Mouse (Mus musculus): ENCODE data around the gene Mrtfa. TPM values are rescaled to one million over a fixed set of nuclear protein-coding genes. Genes with fewer than 3 reads are reported as not detected.

Mrtfa gene
- polyA plus RNA-seq, 1 experiment: 2.7 TPM

DNA sequence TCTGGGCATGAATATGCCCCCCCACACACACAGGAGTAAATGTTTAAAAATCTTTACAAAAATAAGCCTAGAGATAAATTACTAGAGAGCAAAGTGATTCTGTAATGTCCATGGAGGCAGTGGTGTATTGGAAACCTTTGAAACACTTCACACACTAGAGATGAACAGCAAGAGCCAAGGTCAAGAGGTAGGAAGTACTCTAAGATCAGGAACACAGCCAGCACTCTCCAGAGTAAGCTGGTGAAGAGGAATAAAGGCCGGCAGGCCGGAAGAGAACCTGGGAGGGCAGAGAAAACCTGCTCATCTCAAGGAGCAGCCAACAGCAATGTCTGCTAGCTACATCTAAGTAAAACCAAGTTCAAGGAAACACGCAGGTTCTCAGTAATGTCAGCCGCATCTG, 125.9 kb downstream of the Mrtfa start:
- H3K4me1 ChIP-seq (ENCODE audit: control insufficient read depth, insufficient read depth, insufficient read length, low read length): no peaks in the 10 kb centered on the region
- H3K4me3 ChIP-seq (ENCODE audit: insufficient read depth, low read depth, low read length): no peak overlapping the region
- no peak overlapping the region for H3K27ac ChIP-seq (replicated peaks; ENCODE audit: low read depth, low read length)

DNA sequence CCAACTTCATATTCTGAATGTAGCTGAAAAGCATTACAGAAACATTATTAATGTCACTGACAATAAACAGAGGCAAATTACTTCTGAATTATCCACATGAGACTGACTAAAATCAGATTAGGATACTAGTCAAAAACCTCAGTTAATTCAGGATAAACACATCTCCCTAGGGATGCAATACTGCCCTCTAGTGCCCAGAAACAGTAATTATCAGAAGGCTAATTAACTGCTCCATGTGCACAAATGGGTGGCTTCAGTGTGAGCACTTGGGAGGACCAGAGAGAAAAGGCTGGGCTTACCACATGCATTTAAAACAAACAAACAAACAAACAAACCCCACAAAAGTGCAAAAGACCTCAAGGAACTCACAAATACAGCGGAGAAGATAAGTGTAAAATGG, 126.4 kb downstream of the Mrtfa start:
- H3K4me1 ChIP-seq (ENCODE audit: control insufficient read depth, insufficient read depth, insufficient read length, low read length): no peaks in the 10 kb centered on the region
- no peak overlapping the region for H3K4me3 ChIP-seq (ENCODE audit: insufficient read depth, low read depth, low read length)
- H3K27ac ChIP-seq (replicated peaks; ENCODE audit: low read depth, low read length): no peak overlapping the region

DNA sequence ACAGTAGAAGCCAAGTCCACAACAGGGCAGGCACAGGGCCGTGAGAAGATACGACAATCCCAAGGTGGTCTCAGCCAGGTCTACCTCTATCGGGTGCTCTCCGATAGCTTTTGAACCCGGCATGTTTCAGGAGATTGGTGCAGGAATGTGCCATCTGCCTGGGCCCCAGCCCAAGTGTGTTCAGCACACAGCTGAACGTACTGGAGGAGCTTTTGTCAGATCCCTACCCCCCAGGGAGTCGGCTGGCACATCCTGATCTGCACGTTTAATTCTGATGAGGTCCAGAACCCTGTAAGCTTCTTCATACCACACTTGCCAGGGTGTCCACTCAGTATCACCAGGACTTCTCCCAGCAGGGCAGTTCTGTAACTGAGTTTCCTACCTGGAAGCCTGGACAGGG, 127.9 kb downstream of the Mrtfa start:
- Histone ChIP-seq H3K4me1 (ENCODE audit: control insufficient read depth, insufficient read depth, insufficient read length, low read length) (no peaks in the 10 kb centered on the region), H3K4me3 (ENCODE audit: insufficient read depth, low read depth, low read length) (no peak overlapping the region), H3K27ac (replicated peaks; ENCODE audit: low read depth, low read length) (no peak overlapping the region)

DNA sequence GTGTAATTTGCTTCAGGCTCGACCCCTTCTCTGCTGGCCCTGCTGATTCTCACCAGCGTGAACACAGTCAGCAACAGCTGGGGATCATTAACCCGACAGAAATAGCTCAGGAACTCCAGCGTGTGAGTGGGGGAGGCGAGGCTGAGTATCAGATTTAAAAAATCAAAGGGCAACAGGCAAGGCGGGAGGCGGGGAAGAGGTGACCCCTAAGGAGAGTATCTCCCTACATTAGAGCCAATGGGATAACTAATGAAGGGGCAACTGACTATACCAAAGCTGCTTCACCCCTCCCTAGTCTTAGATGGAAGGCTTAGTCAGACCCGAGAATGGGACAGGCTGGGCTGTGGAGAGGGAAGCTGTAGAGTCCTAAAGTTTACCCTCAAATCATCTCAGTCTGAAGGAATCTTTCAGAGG, 128.4 kb downstream of the Mrtfa start:
- Histone ChIP-seq H3K27ac (replicated peaks; ENCODE audit: low read depth, low read length) (no peak overlapping the region), H3K4me3 (ENCODE audit: insufficient read depth, low read depth, low read length) (no peak overlapping the region)

DNA sequence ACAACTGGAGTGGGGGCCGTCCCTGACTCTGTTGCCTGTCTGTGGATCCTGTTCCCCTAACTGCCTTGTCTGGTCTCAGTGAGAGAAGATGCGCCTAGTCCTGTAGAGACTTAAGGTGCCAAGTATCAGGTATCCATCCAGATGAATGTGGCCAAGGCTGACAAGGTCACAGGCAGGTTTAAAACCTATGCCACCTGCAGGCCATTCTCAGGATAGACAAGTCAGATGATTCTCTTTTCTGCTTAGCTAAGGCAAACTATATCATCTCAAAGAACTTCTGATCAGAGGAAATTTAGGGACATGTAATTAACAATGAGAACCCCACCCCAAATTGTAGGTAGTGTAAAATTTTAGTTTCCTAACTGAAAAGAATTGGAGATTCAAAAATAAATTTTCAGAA, 129.6 kb downstream of the Mrtfa start:
- no peaks in the 10 kb centered on the region for H3K4me1 ChIP-seq (ENCODE audit: control insufficient read depth, insufficient read depth, insufficient read length, low read length)
- no peak overlapping the region for H3K4me3 ChIP-seq (ENCODE audit: insufficient read depth, low read depth, low read length)
- no peak overlapping the region for H3K27ac ChIP-seq (replicated peaks; ENCODE audit: low read depth, low read length)

More for the DNA sequence above, 128.4 kb downstream of the Mrtfa start:
- H3K4me1 ChIP-seq (ENCODE audit: control insufficient read depth, insufficient read depth, insufficient read length, low read length): no peaks in the 10 kb centered on the region

DNA sequence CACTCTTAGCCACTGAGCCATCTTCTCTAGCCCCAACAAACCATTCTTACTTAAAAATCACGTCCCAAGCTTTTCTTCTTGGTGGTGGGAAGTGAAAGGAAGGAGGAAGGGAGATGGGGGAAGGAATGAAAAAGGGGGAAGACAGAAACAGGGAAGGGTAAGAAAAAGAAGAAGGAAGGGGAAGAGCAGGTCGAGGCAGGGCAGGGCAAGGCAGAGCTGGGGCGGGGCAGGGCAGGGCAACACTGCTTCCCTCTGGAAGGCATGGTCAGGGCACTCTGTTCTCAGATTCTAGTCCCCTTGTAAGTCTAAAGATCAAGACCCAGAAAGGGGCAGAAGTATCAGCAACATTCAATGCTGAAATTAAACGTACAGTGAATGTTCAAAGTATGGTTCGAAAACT, 132.8 kb downstream of the Mrtfa start:
- no peak overlapping the region for H3K27ac ChIP-seq (replicated peaks; ENCODE audit: low read depth, low read length)
- no peaks in the 10 kb centered on the region; the same call in 1 of the 2 replicates for H3K4me1 ChIP-seq (ENCODE audit: control insufficient read depth, insufficient read depth, insufficient read length, low read length)
- H3K4me3 ChIP-seq (ENCODE audit: insufficient read depth, low read depth, low read length): no peak overlapping the region

DNA sequence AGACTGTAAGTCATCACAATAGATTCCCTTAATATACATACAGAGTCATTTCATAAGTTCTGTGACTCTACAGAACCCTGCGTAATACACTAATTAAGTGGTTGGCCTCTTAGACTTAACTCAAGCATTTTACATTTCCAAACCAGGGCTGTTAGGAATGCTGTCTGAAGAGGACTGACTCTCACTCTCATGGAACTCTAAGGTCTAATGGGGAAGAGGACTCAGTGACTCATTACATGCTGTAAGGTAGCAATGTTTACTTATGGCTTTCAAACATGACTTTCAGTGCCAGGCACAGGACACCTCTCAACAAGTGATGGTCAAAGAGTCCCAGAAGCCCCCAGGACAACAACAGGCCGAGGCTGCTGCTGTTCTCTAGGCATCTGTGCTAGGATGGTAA, 135.1 kb downstream of the Mrtfa start:
- Histone ChIP-seq H3K4me1 (ENCODE audit: control insufficient read depth, insufficient read depth, insufficient read length, low read length) (no peaks in the 10 kb centered on the region; the same call in none of the 2 replicates), H3K27ac (replicated peaks; ENCODE audit: low read depth, low read length) (no peak overlapping the region), H3K4me3 (ENCODE audit: insufficient read depth, low read depth, low read length) (no peak overlapping the region)

DNA sequence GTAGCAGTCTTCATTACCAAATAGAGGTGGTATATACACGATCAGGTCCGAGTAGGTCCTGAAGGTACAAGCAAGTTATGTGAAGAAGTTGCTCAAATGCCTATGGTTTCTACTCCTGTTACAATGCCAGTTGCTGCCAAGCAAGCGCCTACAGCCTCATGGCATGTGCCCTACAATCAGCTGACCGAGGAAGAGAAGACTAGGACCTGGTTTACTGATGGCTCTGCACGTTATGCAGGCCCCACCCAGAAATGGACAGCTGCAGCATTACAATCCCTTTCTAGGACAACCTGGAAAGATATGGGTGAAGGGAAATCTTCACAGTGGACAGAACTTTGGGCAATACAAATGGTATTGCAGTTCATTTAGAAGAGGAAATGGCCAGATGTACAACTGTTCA, 138.1 kb downstream of the Mrtfa start:
- H3K27ac ChIP-seq (replicated peaks; ENCODE audit: low read depth, low read length): no peak overlapping the region
- H3K4me1 ChIP-seq (ENCODE audit: control insufficient read depth, insufficient read depth, insufficient read length, low read length): peaks cover 3% of the 10 kb centered on the region
- H3K4me3 ChIP-seq (ENCODE audit: insufficient read depth, low read depth, low read length): no peak overlapping the region

DNA sequence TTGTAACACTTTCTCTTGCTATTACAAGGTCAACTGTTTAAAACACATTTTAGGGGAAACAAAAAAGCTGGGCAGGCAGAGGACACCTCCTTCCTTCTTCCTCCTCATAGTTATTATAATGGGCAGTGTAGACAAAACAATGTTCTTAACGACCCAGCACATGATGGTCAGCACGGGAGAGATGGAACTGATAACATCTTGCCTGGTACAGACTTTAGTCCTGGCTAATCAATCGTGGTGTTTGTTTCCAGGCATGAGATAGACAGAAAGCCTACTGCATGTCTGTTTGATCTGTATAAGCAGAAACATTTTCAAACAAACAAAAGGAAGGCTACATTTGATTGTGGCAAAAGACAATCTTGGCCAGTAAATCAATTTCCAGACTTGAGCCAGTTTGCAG, 140.1 kb downstream of the Mrtfa start:
- no peak overlapping the region for H3K4me3 ChIP-seq (ENCODE audit: insufficient read depth, low read depth, low read length)
- no peak overlapping the region for H3K27ac ChIP-seq (replicated peaks; ENCODE audit: low read depth, low read length)
- H3K4me1 ChIP-seq (ENCODE audit: control insufficient read depth, insufficient read depth, insufficient read length, low read length): peaks cover 3% of the 10 kb centered on the region

DNA sequence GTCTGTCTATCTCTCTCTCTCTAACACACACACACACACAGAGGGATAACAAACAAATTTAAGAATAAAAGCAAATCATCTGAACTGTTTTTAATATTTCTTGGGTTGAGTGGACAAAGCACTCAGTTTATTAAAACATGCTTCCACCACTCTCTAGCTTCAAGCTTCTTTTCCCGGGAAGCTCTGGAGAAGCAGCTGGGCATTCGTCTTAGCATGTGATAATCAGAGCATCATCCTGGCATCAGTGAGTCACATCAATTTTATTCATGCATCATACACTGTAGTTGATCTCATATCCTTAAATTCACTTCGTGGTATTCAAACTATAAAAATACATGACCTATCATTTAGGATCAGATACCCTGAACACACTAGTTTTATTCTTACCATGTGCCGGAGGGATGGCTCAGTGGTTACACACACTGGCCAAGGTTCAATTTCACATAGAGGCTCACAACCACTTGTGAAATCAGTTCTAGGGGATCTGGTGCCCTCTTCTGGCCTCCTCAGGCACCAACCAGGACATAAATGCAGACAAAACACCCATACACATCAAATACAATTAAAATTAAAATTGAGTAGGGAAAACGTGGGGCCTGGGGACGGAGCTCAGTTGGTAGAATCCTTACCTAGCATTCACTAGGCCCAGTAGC, 141.0 kb downstream of the Mrtfa start:
- no peak overlapping the region for H3K27ac ChIP-seq (replicated peaks; ENCODE audit: low read depth, low read length)
- peaks cover 3% of the 10 kb centered on the region for H3K4me1 ChIP-seq (ENCODE audit: control insufficient read depth, insufficient read depth, insufficient read length, low read length)
- H3K4me3 ChIP-seq (ENCODE audit: insufficient read depth, low read depth, low read length): no peak overlapping the region

DNA sequence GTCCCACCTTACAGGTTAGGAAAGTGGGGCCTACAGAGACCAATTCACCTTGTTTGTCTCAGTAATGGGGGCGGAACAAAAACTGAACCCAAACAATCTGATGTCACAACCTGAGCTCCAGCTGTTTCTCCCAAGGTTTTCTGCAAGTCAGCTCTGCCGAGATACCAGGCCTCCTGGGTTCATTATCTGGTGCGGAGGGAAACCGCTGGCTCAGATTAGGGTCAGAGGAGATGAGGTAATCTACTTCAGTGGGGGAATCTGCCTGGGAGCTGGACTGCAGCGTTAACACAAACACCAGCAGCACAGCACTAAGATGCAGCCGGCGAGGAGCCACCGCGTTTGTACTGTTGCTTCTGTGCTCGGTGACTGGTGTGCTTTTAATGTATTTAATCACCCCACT, 143.1 kb downstream of the Mrtfa start:
- Histone ChIP-seq H3K4me3 (ENCODE audit: insufficient read depth, low read depth, low read length) (no peak overlapping the region), H3K4me1 (ENCODE audit: control insufficient read depth, insufficient read depth, insufficient read length, low read length) (peaks cover 3% of the 10 kb centered on the region), H3K27ac (replicated peaks; ENCODE audit: low read depth, low read length) (no peak overlapping the region)

DNA sequence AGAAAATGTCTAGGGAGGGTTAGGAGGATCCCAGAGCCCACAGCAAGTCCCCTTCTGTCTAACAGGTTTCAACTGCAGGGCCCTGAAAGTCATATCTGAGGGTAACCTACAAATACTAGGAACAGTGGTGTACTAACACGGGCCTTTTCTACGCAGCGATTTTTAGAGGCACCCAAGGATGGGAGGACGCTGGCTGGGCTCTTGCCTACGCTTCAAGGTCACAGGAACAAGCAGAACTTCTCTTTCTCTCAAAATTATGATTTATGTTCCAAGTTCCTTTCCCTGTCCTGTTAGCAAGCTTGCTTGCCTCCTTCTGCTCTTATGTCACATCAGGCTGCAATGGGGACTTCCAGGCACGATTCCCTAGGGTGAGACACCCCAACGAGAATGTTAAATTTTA, 144.5 kb downstream of the Mrtfa start:
- no peak overlapping the region for H3K4me3 ChIP-seq (ENCODE audit: insufficient read depth, low read depth, low read length)
- peaks cover 3% of the 10 kb centered on the region; the same call in 1 of the 2 replicates for H3K4me1 ChIP-seq (ENCODE audit: control insufficient read depth, insufficient read depth, insufficient read length, low read length)
- peak overlapping the region; percentile 26; the same call in 1 of the 2 replicates for H3K27ac ChIP-seq (replicated peaks; ENCODE audit: low read depth, low read length)

DNA sequence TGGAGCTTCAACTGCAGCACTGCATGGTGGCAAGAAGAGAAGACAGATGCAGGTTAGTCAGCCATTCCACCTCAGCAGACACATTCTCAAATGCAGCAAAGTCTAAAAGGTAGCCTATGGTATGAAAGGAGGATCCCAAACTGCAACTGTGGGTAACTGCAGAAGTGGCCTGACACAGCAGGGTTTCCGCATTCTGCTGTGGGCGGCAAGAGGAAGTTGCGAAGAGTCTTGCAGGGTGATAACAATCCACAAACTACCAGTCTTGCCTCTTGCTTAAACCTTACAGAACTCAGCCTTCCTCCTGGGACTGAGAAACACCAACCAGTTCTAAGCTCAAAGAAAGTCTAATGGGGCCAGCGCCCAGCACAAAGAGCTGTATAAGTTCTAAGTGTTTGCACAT, 145.2 kb downstream of the Mrtfa start:
- Histone ChIP-seq H3K4me3 (ENCODE audit: insufficient read depth, low read depth, low read length) (peak overlapping the region; percentile 40), H3K4me1 (ENCODE audit: control insufficient read depth, insufficient read depth, insufficient read length, low read length) (peaks cover 3% of the 10 kb centered on the region; the same call in 1 of the 2 replicates), H3K27ac (replicated peaks; ENCODE audit: low read depth, low read length) (peak overlapping the region; percentile 67)

DNA sequence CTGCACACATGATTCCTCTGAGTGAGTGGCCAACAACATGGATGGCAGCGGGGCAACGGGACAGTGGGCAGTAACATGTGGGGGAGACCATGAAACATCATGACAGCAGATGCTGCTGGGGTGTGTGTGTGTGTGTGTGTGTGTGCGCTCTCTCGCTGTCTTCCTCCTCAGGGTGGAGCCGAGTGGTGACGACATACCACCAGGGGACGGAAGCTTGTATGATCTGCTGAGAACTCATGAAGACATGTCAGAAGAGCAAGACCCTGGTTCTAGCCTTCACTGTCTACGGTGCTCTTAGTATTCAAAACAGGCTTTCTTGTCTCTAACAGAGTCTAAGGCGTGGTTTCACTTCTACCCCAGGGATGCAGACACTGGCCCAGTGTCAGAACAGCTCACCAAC, 146.1 kb downstream of the Mrtfa start:
- H3K4me3 ChIP-seq (ENCODE audit: insufficient read depth, low read depth, low read length): peak overlapping the region; percentile 40
- H3K4me1 ChIP-seq (ENCODE audit: control insufficient read depth, insufficient read depth, insufficient read length, low read length): no peaks in the 10 kb centered on the region
- H3K27ac ChIP-seq (replicated peaks; ENCODE audit: low read depth, low read length): peak overlapping the region; percentile 67

DNA sequence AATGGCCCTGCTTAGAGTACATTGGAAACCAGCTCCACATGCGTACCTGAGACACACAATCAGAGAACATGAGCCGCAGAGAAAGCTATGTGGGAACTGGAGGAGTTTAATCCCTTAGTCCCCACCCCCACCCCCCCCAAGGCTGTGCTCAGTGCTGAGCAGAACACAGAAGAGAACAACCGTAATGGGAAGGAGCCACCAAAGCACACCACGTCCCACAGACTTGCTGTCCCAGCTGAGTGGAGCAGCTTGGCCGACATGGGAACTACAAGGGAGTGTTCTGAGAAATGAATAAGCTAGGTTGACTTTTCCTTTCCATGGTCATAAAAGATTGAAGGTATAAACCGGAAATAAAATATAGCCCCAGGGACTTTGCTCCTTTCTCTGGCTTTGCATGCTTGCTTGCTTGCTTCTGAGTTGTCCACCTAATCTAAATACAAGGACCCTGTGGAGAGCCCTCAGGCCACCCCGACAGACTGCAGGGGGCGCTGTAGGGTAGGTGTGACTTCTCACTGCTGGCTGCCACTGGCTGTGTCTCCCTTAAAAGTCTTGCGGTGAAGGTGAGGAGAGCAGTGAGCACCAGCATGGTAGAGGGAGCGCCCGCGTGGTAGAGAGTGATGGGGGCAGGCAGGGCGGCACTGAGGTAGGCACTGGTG, 148.2 kb downstream of the Mrtfa start:
- Histone ChIP-seq H3K4me3 (ENCODE audit: insufficient read depth, low read depth, low read length) (no peak overlapping the region), H3K4me1 (ENCODE audit: control insufficient read depth, insufficient read depth, insufficient read length, low read length) (no peaks in the 10 kb centered on the region), H3K27ac (replicated peaks; ENCODE audit: low read depth, low read length) (no peak overlapping the region)

DNA sequence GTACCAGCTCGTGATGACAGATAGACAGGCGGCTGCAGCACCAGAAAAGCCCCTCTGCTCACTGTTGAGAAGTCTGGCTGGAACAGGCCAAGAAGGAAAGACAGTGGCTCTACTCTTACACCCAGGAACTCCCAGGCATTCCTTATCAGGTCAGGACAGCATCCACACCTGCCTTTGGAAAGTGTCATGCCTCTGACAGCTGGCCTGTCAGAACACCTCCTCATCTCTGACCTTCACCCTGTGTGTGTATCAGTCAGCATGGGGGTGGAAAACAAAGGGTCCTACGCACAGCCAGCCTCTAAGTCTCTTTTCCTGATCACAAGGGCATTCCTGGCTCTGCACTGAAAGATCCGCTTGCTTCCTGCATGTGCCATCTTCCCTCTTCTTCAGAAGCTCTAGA, 148.8 kb downstream of the Mrtfa start:
- Histone ChIP-seq H3K4me1 (ENCODE audit: control insufficient read depth, insufficient read depth, insufficient read length, low read length) (no peaks in the 10 kb centered on the region), H3K4me3 (ENCODE audit: insufficient read depth, low read depth, low read length) (no peak overlapping the region), H3K27ac (replicated peaks; ENCODE audit: low read depth, low read length) (no peak overlapping the region)

All from brown adipose tissue, adult 24 weeks (tissue).